ENCODE assay signal across 22 mouse cellular contexts in genomic region chr8:46326715-46327114, GRCm38 (mm10). TPM values are rescaled to one million over a fixed set of nuclear protein-coding genes. Genes with fewer than 3 reads are reported as not detected.
"Had no signal": no experiment of that assay in that cellular context is flagged by ENCODE, and none has a peak within 500 bp of the region (broad histone marks: within the 10 kb centered on the region; RNA-seq: fewer than 3 reads in every experiment).

No protein-coding gene starts in this region.

- H3K9me3 ChIP-seq: kidney, embryonic 15.5 days; limb, embryonic 15.5 days; lung, embryonic 15.5 days; midbrain, embryonic 13.5 days; neural tube, embryonic 13.5 days had no signal

- H3K4me1 ChIP-seq: limb, embryonic 12.5 days; megakaryocyte, embryonic 14.5 days; midbrain, embryonic 10.5 days; midbrain, embryonic 13.5 days; neural tube, embryonic 13.5 days had no signal

- H3K4me3 ChIP-seq: kidney, embryonic 15.5 days; limb, embryonic 12.5 days; limb, embryonic 15.5 days; lung, embryonic 15.5 days; megakaryocyte, embryonic 14.5 days; midbrain, embryonic 10.5 days; midbrain, embryonic 13.5 days; myocyte; neural tube, embryonic 13.5 days had no signal

- H3K27me3 ChIP-seq: kidney, embryonic 15.5 days; limb, embryonic 12.5 days; limb, embryonic 15.5 days; lung, embryonic 15.5 days; megakaryocyte, embryonic 14.5 days; midbrain, embryonic 13.5 days; neural tube, embryonic 13.5 days had no signal

- H3K36me3 ChIP-seq: kidney, embryonic 15.5 days; limb, embryonic 12.5 days; limb, embryonic 15.5 days; lung, embryonic 15.5 days; midbrain, embryonic 10.5 days; midbrain, embryonic 13.5 days; neural tube, embryonic 13.5 days had no signal

- H3K27ac ChIP-seq: kidney, embryonic 15.5 days; limb, embryonic 12.5 days; limb, embryonic 15.5 days; liver, embryonic 14.5 days; lung, embryonic 15.5 days; macrophage; midbrain, embryonic 10.5 days; midbrain, embryonic 13.5 days; neural tube, embryonic 13.5 days had no signal

- H3K9ac ChIP-seq: kidney, embryonic 15.5 days; limb, embryonic 12.5 days; limb, embryonic 15.5 days; liver, embryonic 14.5 days; lung, embryonic 15.5 days; midbrain, embryonic 13.5 days; neural tube, embryonic 13.5 days had no signal

- H3K4me2 ChIP-seq: kidney, embryonic 15.5 days; limb, embryonic 12.5 days; limb, embryonic 15.5 days; lung, embryonic 15.5 days; midbrain, embryonic 13.5 days; neural tube, embryonic 13.5 days had no signal

- DNase-seq: left cerebral cortex, postnatal 4 days; thymus, adult 18-20 months; thymus, postnatal 36 days had no signal

- ATAC-seq: midbrain, embryonic 13.5 days; midbrain, embryonic 16.5 days had no signal

RNA-seq across cellular contexts. Expression of gene Helt, which starts 32.2 kb away (rescaled TPM):
- total RNA-seq: layer of hippocampus, postnatal 14 days; left cerebral cortex, postnatal 14 days; monocyte, adult 5-6 weeks had no signal
- polyA plus RNA-seq: kidney, embryonic 15.5 days; limb, embryonic 12.5 days; limb, embryonic 15.5 days; liver, embryonic 14.5 days; lung, embryonic 15.5 days; macrophage; myocyte; small intestine, adult 2 months; spleen, adult 2 months; stomach, embryonic 16.5 days; urinary bladder, adult 2 months had no signal
